Mouse (Mus musculus): ENCODE measurements at regions not wholly inside any gene's neighbourhood (a gene's known extent, or its start where the extent isn't known, plus 50 kb on each side); places are given as distances from the start of the nearest gene placed in this dataset.

DNA sequence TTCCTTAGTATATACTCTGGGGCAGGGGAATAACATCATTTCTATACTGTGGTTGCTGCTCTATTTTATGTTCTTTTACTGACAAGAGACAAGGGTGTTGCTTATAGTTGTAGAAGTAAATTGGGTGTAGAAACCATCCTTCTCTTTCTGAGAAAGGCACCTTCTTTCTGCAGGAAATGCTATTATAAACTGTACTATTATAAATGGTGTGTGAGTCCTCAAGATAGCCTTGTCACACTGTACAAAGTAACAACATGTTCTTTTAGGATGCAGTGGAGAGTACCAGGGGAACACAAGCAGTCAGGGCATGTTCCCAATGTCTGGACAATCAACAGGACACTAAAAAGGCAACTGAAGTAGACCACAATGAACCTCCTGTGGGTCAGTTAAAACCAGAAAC lies 490.2 kb upstream of the Zeb2 start:
- no peak for TF ChIP-seq CTCF (IDR thresholded peaks at IDR 0.05; ENCODE audit: extremely low read depth, insufficient read depth, insufficient read length, insufficient replicate concordance)
- no peak for TF ChIP-seq POLR2A (IDR thresholded peaks at IDR 0.05; ENCODE audit: low read depth, low read length)
